Mouse (Mus musculus): ENCODE results near the gene Sept9.

GRCm38 (mm10) chr11:117410059-117410458 lies 210.6 kb downstream of the Sept9 start:
- TF ChIP-seq CTCF (IDR thresholded peaks at IDR 0.05; ENCODE audit: extremely low read depth, insufficient read depth, insufficient read length, insufficient replicate concordance) (no peak), POLR2A (IDR thresholded peaks at IDR 0.05; ENCODE audit: low read depth, low read length) (no peak)
